Mouse (Mus musculus): Measurements from ENCODE around the gene Tmeff2. TPM values are rescaled to one million over a fixed set of nuclear protein-coding genes. Genes with fewer than 3 reads are reported as not detected.
A peak's percentile ranks its signal among the peaks of the same experiment; 100 is the strongest.

Gene Tmeff2
- total RNA-seq, 2 experiments from 2014 or later = 53.1 to 57.3 TPM

GRCm38 (mm10) chr1:51191872-51192613 is 291.6 kb downstream of the Tmeff2 start:
- no peak for DNase-seq (ENCODE audit: low spot score in 2 of 2)

GRCm38 (mm10) chr1:51199088-51199830 is 298.8 kb downstream of the Tmeff2 start:
- peak; percentile 86 to 91 for DNase-seq (ENCODE audit: low spot score in 2 of 2)

- no peak for DNase-seq (ENCODE audit: low spot score in 2 of 2)
Observed at GRCm38 (mm10) chr1:51199954-51200353, 299.5 kb downstream of the Tmeff2 start.

GRCm38 (mm10) chr1:51215631-51216030 is 315.2 kb downstream of the Tmeff2 start:
- no peak for DNase-seq (ENCODE audit: low spot score in 2 of 2)

GRCm38 (mm10) chr1:51216292-51217050 is 316.0 kb downstream of the Tmeff2 start:
- DNase-seq (ENCODE audit: low spot score in 2 of 2) = no peak

- no peak for DNase-seq (ENCODE audit: low spot score in 2 of 2)
Observed at GRCm38 (mm10) chr1:51217227-51217626, 316.8 kb downstream of the Tmeff2 start.

GRCm38 (mm10) chr1:51225156-51225555 is 324.7 kb downstream of the Tmeff2 start:
- no peak for DNase-seq (ENCODE audit: low spot score in 2 of 2)

Small RNAs within 50 kb of the gene (microRNA-seq; reads per million reads assigned to microRNA genes)
- 0 reads per million in 2 experiments for gene Gm25736

Measured in layer of hippocampus, adult 18-20 months (tissue).